Mouse (Mus musculus): ENCODE measurements around the gene Plekha6. TPM values are rescaled to one million over a fixed set of nuclear protein-coding genes. Genes with fewer than 3 reads are reported as not detected.

Plekha6 gene
- polyA plus RNA-seq, 1 experiment from 2014 or later = 19.8 TPM

GRCm38 (mm10) chr1:133133425-133133824, 30.6 kb upstream of the Plekha6 start:
- ATAC-seq (ENCODE audit: insufficient number of reproducible peaks, insufficient read depth, low FRiP score, low read depth) = no peak
- Histone ChIP-seq H3K9ac (replicated peaks; ENCODE audit: low read depth, low read length) (peak overlapping the region; percentile 98), H3K4me1 (ENCODE audit: control insufficient read depth, insufficient read depth, low read length) (peaks cover 6% of the 10 kb centered on the region; the same call in 1 of the 2 replicates), H3K4me3 (ENCODE audit: low read depth, low read length) (peak overlapping the region; percentile 94), H3K4me2 (replicated peaks; ENCODE audit: low read depth, low read length) (peak overlapping the region; percentile 83), H3K27ac (ENCODE audit: low read length) (no peak overlapping the region), H3K36me3 (ENCODE audit: control insufficient read depth, insufficient read depth, low read length) (peaks cover 21% of the 10 kb centered on the region), H3K27me3 (ENCODE audit: control insufficient read depth, insufficient read depth, low read length) (no peaks in the 10 kb centered on the region), H3K9me3 (ENCODE audit: control insufficient read depth, low read depth, low read length) (no peaks in the 10 kb centered on the region)
- WGBS = 18% methylated on average over 2 of the region's 2 CpGs

DNA sequence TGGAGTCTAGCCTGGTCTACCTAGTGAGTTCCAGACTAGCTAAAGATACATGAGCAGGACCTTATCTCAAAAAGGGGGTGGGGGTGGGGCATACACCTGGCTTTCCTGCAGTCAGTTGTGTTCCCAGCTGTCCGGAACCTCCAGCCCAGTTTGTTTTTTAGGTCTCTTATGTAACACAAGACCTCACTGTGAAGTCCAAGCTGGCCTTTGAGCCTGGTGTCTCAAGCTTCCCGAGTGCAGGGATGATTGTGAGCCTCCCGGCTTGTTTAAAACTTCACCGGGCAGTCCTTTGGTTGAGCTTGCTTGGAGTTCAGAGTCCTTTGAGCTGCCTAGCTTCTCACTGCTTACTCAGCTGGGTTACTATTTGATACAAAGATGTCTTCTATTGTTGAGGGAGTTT, 29.9 kb upstream of the Plekha6 start:
- Histone ChIP-seq H3K9me3 (ENCODE audit: control insufficient read depth, low read depth, low read length) (no peaks in the 10 kb centered on the region), H3K27me3 (ENCODE audit: control insufficient read depth, insufficient read depth, low read length) (no peaks in the 10 kb centered on the region), H3K27ac (ENCODE audit: low read length) (no peak overlapping the region), H3K36me3 (ENCODE audit: control insufficient read depth, insufficient read depth, low read length) (peaks cover 27% of the 10 kb centered on the region), H3K4me2 (replicated peaks; ENCODE audit: low read depth, low read length) (peak overlapping the region; percentile 83), H3K9ac (replicated peaks; ENCODE audit: low read depth, low read length) (peak overlapping the region; percentile 98), H3K4me3 (ENCODE audit: low read depth, low read length) (peak overlapping the region; percentile 94), H3K4me1 (ENCODE audit: control insufficient read depth, insufficient read depth, low read length) (peaks cover 6% of the 10 kb centered on the region; the same call in 1 of the 2 replicates)
- no peak for ATAC-seq (ENCODE audit: insufficient number of reproducible peaks, insufficient read depth, low FRiP score, low read depth)
- WGBS = 5% methylated on average over 4 of the region's 4 CpGs

GRCm38 (mm10) chr1:133134881-133135280, 29.1 kb upstream of the Plekha6 start:
- H3K27me3 ChIP-seq (ENCODE audit: control insufficient read depth, insufficient read depth, low read length) = no peaks in the 10 kb centered on the region
- peak overlapping the region; percentile 83 for H3K4me2 ChIP-seq (replicated peaks; ENCODE audit: low read depth, low read length)
- WGBS = 35% methylated on average over 4 of the region's 4 CpGs
- no peak overlapping the region for H3K27ac ChIP-seq (ENCODE audit: low read length)
- no peak for ATAC-seq (ENCODE audit: insufficient number of reproducible peaks, insufficient read depth, low FRiP score, low read depth)
- no peak overlapping the region for H3K9ac ChIP-seq (replicated peaks; ENCODE audit: low read depth, low read length)
- H3K4me3 ChIP-seq (ENCODE audit: low read depth, low read length) = peak overlapping the region; percentile 94
- no peaks in the 10 kb centered on the region for H3K9me3 ChIP-seq (ENCODE audit: control insufficient read depth, low read depth, low read length)
- H3K36me3 ChIP-seq (ENCODE audit: control insufficient read depth, insufficient read depth, low read length) = peaks cover 32% of the 10 kb centered on the region
- H3K4me1 ChIP-seq (ENCODE audit: control insufficient read depth, insufficient read depth, low read length) = peaks cover 6% of the 10 kb centered on the region; the same call in 1 of the 2 replicates

DNA sequence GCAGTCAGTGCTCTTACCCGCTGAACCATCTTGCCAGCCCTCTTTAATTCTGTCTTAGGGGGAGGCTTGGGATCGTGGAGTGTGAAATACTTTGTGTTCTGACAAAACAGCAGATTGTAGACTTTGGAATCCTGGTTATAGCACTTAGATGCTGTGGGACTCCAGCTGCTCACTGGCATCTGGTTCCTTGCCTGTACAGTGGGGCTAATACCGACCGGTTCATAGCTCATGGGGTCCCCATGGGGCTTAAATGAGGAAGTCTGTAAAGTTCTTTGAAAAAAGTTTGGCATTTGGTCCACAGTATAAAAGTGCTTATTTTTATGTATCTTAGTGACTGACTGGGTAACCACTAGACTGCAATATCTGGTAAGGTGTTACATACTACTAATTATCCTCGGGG, 28.2 kb upstream of the Plekha6 start:
- no peaks in the 10 kb centered on the region for H3K27me3 ChIP-seq (ENCODE audit: control insufficient read depth, insufficient read depth, low read length)
- peaks cover 40% of the 10 kb centered on the region for H3K36me3 ChIP-seq (ENCODE audit: control insufficient read depth, insufficient read depth, low read length)
- H3K9ac ChIP-seq (replicated peaks; ENCODE audit: low read depth, low read length) = no peak overlapping the region
- H3K4me3 ChIP-seq (ENCODE audit: low read depth, low read length) = peak overlapping the region; percentile 0; the same call in 1 of the 2 replicates
- H3K27ac ChIP-seq (ENCODE audit: low read length) = no peak overlapping the region
- no peak for ATAC-seq (ENCODE audit: insufficient number of reproducible peaks, insufficient read depth, low FRiP score, low read depth)
- 65% methylated on average over 5 of the region's 5 CpGs for WGBS
- H3K9me3 ChIP-seq (ENCODE audit: control insufficient read depth, low read depth, low read length) = no peaks in the 10 kb centered on the region
- H3K4me2 ChIP-seq (replicated peaks; ENCODE audit: low read depth, low read length) = peak overlapping the region; percentile 83; the same call in 1 of the 2 replicates
- H3K4me1 ChIP-seq (ENCODE audit: control insufficient read depth, insufficient read depth, low read length) = peaks cover 6% of the 10 kb centered on the region; the same call in 1 of the 2 replicates

DNA sequence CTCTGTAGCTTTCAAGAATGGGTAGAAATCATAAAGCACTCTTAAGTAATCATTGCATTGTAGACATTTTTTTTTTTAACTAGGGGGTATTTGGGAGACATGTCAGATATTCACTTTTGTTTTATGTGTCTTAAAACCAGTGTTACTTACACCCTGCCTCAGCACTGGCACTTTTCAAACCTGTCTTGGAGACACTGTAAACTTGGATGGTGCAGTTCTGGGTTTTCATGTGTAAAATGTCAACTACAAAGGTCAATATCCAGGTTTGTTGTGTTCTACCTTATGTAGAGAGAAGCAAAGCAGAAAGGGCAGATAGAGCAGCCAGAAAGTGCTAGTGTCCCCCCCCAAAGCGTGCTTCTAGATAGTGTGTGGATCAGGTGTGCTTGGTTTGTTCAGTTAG, 25.6 kb upstream of the Plekha6 start:
- Histone ChIP-seq H3K27me3 (ENCODE audit: control insufficient read depth, insufficient read depth, low read length) (no peaks in the 10 kb centered on the region), H3K9ac (replicated peaks; ENCODE audit: low read depth, low read length) (no peak overlapping the region), H3K4me3 (ENCODE audit: low read depth, low read length) (no peak overlapping the region), H3K27ac (ENCODE audit: low read length) (no peak overlapping the region), H3K36me3 (ENCODE audit: control insufficient read depth, insufficient read depth, low read length) (peaks cover 45% of the 10 kb centered on the region), H3K4me1 (ENCODE audit: control insufficient read depth, insufficient read depth, low read length) (peaks cover 6% of the 10 kb centered on the region; the same call in 1 of the 2 replicates), H3K4me2 (replicated peaks; ENCODE audit: low read depth, low read length) (no peak overlapping the region), H3K9me3 (ENCODE audit: control insufficient read depth, low read depth, low read length) (no peaks in the 10 kb centered on the region)
- WGBS = 84% methylated on average over 1 of the region's 1 CpGs
- ATAC-seq (ENCODE audit: insufficient number of reproducible peaks, insufficient read depth, low FRiP score, low read depth) = no peak

DNA sequence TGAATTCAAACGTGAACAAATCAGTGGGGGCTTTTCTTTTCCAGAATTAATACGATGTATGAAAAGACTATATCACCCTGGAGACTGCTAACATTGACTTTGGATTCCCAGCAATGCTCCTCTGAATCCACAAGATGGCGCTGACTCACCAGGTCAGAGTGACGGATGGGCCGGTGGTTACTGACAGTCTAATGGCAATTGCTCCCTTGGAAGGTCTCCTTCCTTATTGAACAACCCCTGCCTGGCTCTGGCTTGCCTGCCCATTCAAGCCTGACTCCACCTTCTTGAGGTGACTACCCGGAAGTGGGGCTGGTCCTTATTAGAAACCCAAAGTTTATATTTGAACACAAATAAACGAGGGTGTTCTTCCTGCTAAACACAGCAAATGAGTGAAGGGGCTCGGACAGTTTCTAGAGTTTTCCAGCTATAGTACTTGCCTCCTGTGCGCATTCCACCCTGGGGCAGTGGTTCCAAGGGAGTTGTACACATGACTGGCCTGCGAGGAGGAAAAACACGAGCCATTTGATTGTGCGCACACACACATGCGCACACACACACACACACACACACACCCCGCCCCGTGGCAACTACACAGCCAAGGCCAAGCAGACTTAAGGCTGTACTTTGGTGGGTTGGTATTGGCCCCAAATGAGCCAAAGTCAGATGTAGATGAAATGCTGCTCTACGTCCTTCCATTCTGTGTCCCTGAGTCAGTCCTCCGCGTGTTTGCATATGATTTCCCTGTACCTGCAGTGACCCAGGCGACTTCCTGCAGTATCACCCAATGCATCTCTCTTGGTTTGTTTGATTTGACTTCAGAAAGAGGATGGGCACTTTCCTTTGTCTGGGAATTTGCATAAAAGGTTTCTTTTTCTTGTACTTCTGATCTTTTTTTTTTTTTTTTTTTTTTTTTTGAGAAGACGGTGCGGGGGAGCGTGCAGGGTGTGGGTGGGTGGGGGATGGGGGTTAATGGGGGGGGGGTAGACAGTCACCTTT, 17.7 kb upstream of the Plekha6 start:
- H3K4me2 ChIP-seq (replicated peaks; ENCODE audit: low read depth, low read length) = no peak overlapping the region
- no peak overlapping the region for H3K4me3 ChIP-seq (ENCODE audit: low read depth, low read length)
- 56% methylated on average over 22 of the region's 22 CpGs for WGBS
- H3K9me3 ChIP-seq (ENCODE audit: control insufficient read depth, low read depth, low read length) = 0 out of 2 replicates have a peak, but pooled peaks cover 4% of the 10 kb centered on the region
- H3K4me1 ChIP-seq (ENCODE audit: control insufficient read depth, insufficient read depth, low read length) = no peaks in the 10 kb centered on the region
- no peaks in the 10 kb centered on the region for H3K27me3 ChIP-seq (ENCODE audit: control insufficient read depth, insufficient read depth, low read length)
- no peak overlapping the region for H3K9ac ChIP-seq (replicated peaks; ENCODE audit: low read depth, low read length)
- peak; percentile 74; the same call in 1 of the 2 replicates for ATAC-seq (ENCODE audit: insufficient number of reproducible peaks, insufficient read depth, low FRiP score, low read depth)
- peaks cover 1% of the 10 kb centered on the region for H3K36me3 ChIP-seq (ENCODE audit: control insufficient read depth, insufficient read depth, low read length)
- H3K27ac ChIP-seq (ENCODE audit: low read length) = no peak overlapping the region

- no peaks in the 10 kb centered on the region for H3K4me1 ChIP-seq (ENCODE audit: control insufficient read depth, insufficient read depth, low read length)
- WGBS = 76% methylated on average over 5 of the region's 5 CpGs
- no peak overlapping the region for H3K9ac ChIP-seq (replicated peaks; ENCODE audit: low read depth, low read length)
- H3K4me3 ChIP-seq (ENCODE audit: low read depth, low read length) = no peak overlapping the region
- H3K4me2 ChIP-seq (replicated peaks; ENCODE audit: low read depth, low read length) = no peak overlapping the region
- ATAC-seq (ENCODE audit: insufficient number of reproducible peaks, insufficient read depth, low FRiP score, low read depth) = no peak
- H3K36me3 ChIP-seq (ENCODE audit: control insufficient read depth, insufficient read depth, low read length) = no peaks in the 10 kb centered on the region
- 0 out of 2 replicates have a peak, but pooled peaks cover 4% of the 10 kb centered on the region for H3K9me3 ChIP-seq (ENCODE audit: control insufficient read depth, low read depth, low read length)
- no peak overlapping the region for H3K27ac ChIP-seq (ENCODE audit: low read length)
- H3K27me3 ChIP-seq (ENCODE audit: control insufficient read depth, insufficient read depth, low read length) = no peaks in the 10 kb centered on the region
Observed at GRCm38 (mm10) chr1:133147324-133147723, 16.7 kb upstream of the Plekha6 start.

DNA sequence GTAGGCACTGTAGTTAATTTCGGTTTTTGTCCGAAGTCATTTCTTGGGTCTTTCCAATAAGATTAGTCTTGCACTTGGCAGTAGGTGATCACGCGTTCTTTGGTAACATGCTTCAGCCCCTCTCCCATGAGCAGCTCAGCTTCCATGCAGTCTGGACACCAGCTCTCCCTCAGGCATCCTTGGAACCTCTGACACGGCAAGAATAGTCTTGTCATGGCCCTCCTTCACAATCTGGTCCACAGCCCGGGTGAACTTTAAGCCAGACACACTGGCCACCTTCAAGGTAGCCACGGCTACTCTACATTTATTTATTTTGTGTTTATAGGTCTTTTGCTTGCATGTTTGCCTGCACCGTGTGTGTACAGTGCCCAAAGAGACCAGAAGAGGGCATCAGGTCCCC, 15.9 kb upstream of the Plekha6 start:
- Histone ChIP-seq H3K9me3 (ENCODE audit: control insufficient read depth, low read depth, low read length) (0 out of 2 replicates have a peak, but pooled peaks cover 4% of the 10 kb centered on the region), H3K9ac (replicated peaks; ENCODE audit: low read depth, low read length) (no peak overlapping the region), H3K36me3 (ENCODE audit: control insufficient read depth, insufficient read depth, low read length) (no peaks in the 10 kb centered on the region), H3K4me1 (ENCODE audit: control insufficient read depth, insufficient read depth, low read length) (no peaks in the 10 kb centered on the region), H3K27ac (ENCODE audit: low read length) (no peak overlapping the region), H3K27me3 (ENCODE audit: control insufficient read depth, insufficient read depth, low read length) (no peaks in the 10 kb centered on the region), H3K4me2 (replicated peaks; ENCODE audit: low read depth, low read length) (no peak overlapping the region), H3K4me3 (ENCODE audit: low read depth, low read length) (no peak overlapping the region)
- 94% methylated on average over 8 of the region's 8 CpGs for WGBS
- no peak for ATAC-seq (ENCODE audit: insufficient number of reproducible peaks, insufficient read depth, low FRiP score, low read depth)
